Mouse (Mus musculus) midbrain, postnatal 0 days (tissue): ENCODE data around the gene Sell. TPM values are rescaled to one million over a fixed set of nuclear protein-coding genes. Genes with fewer than 3 reads are reported as not detected.
A peak's percentile ranks its signal among the peaks of the same experiment; 100 is the strongest.

Source experiments
- ATAC-seq: fragments of 200-750 bp; cut with Nextera tagmentation; 2 replicates; pipeline ENCODE4 v1.8.0; 2017; ENCODE audit warnings: moderate number of reproducible peaks, mild to moderate bottlenecking, moderate TSS enrichment, moderate library complexity; ENCODE audit not compliant: low FRiP score
- DNase-seq: peaks from one replicate; pipeline ENCODE4 v3.0.0-alpha.2; 2015; ENCODE audit warnings: low spot score
- H3K27ac ChIP-seq: fragments of 300-500 bp; sonication (generic); 2 replicates; pipeline ENCODE4 v1.5.1; 2014; ENCODE audit warnings: low read depth, mild to moderate bottlenecking, low read length, mixed read lengths
- H3K27me3 ChIP-seq: fragments of 300-500 bp; sonication (generic); 2 replicates; pipeline ENCODE4 v1.6.1; 2014; ENCODE audit warnings: low read length, control low read depth, mixed read lengths; ENCODE audit not compliant: insufficient read depth
- H3K36me3 ChIP-seq: fragments of 300-500 bp; sonication (generic); 2 replicates; pipeline ENCODE4 v1.6.1; 2014; ENCODE audit warnings: low read length, control low read depth, mixed read lengths; ENCODE audit not compliant: insufficient read depth
- H3K4me1 ChIP-seq: fragments of 300-500 bp; sonication (generic); 2 replicates; pipeline ENCODE4 v1.6.1; 2014; ENCODE audit warnings: mild to moderate bottlenecking, control low read depth, antibody characterized with exemption, low read length, mixed read lengths; ENCODE audit not compliant: insufficient read depth
- H3K4me2 ChIP-seq: fragments of 300-500 bp; sonication (generic); 2 replicates; pipeline ENCODE4 v1.6.1; 2014; ENCODE audit warnings: low read depth, mild to moderate bottlenecking, low read length, mixed read lengths; ENCODE audit not compliant: poor library complexity, severe bottlenecking
- H3K4me3 ChIP-seq: fragments of 300-500 bp; sonication (generic); 2 replicates; pipeline ENCODE4 v1.5.1; 2014; ENCODE audit warnings: low read depth, mild to moderate bottlenecking, low read length, moderate library complexity
- H3K9ac ChIP-seq: fragments of 300-500 bp; sonication (generic); replicated peaks from 2 replicates; pipeline ENCODE4 v1.6.1; 2014; ENCODE audit warnings: mild to moderate bottlenecking, low read length, moderate library complexity, mixed read lengths; ENCODE audit not compliant: poor library complexity, severe bottlenecking
- H3K9me3 ChIP-seq: fragments of 300-500 bp; sonication (generic); 2 replicates; pipeline ENCODE4 v1.6.1; 2016; ENCODE audit warnings: low read length, control low read depth
- CTCF ChIP-seq: IDR thresholded peaks from 2 replicates; pipeline ENCODE4 v1.5.1; 2016; ENCODE audit warnings: antibody characterized with exemption, mild to moderate bottlenecking
- WGBS: fragments of 180-500 bp; shearing (Covaris S2); extraction: QIAGEN DNeasy Blood & Tissue Kit; methylation state at CpG from one replicate; pipeline ENCODE4 v1.1.7; 2014; 5-methylcytosine and 5-hydroxymethylcytosine counted together
- polyA plus RNA-seq: library from polyadenylated mRNA; unstranded; fragments of >200 nt; fragmentation: Nextera tagmentation; extraction: Ambion mirVana; gene quantifications from 2 replicates; pipeline ENCODE4 v1.2.1, GENCODE M21; 2015
- total RNA-seq: library from RNA; depleted of rRNA; stranded (reverse); fragments of >200 nt; gene quantifications from 2 replicates; pipeline ENCODE4 v1.2.3, GENCODE M21; 2014

Sell gene
- total and polyA plus RNA-seq, 2 experiments from 2014 or later, result not detected

- H3K36me3 ChIP-seq, result no peaks in the 10 kb centered on the region
- no peak for ATAC-seq
- no peak overlapping the region for H3K4me3 ChIP-seq
- no peak overlapping the region for H3K27ac ChIP-seq
- 83% methylated on average over 3 of the region's 3 CpGs for WGBS
- no peak for TF ChIP-seq CTCF
- no peaks in the 10 kb centered on the region for H3K27me3 ChIP-seq
- no peak overlapping the region for H3K9ac ChIP-seq
- H3K4me1 ChIP-seq, result no peaks in the 10 kb centered on the region
- DNase-seq, result no peak
- no peak overlapping the region for H3K4me2 ChIP-seq
- H3K9me3 ChIP-seq, result no peaks in the 10 kb centered on the region
Observed at GRCm38 (mm10) chr1:164086797-164087196, 25.0 kb downstream of the Sell start.

GRCm38 (mm10) chr1:164087872-164088271, 26.1 kb downstream of the Sell start:
- no peak for ATAC-seq
- Histone ChIP-seq H3K27me3 (no peaks in the 10 kb centered on the region), H3K27ac (no peak overlapping the region), H3K4me2 (no peak overlapping the region), H3K9me3 (no peaks in the 10 kb centered on the region), H3K36me3 (no peaks in the 10 kb centered on the region), H3K4me1 (no peaks in the 10 kb centered on the region), H3K9ac (no peak overlapping the region), H3K4me3 (no peak overlapping the region)
- no peak for DNase-seq
- TF ChIP-seq CTCF, result no peak
- 94% methylated on average over 5 of the region's 5 CpGs for WGBS

GRCm38 (mm10) chr1:164096780-164097179, 35.0 kb downstream of the Sell start:
- WGBS, result 78% methylated on average over 6 of the region's 6 CpGs
- TF ChIP-seq CTCF, result no peak
- Histone ChIP-seq H3K9me3 (no peaks in the 10 kb centered on the region), H3K4me1 (no peaks in the 10 kb centered on the region), H3K9ac (no peak overlapping the region), H3K4me3 (no peak overlapping the region), H3K27me3 (no peaks in the 10 kb centered on the region), H3K4me2 (no peak overlapping the region), H3K36me3 (no peaks in the 10 kb centered on the region), H3K27ac (no peak overlapping the region)
- no peak for DNase-seq
- no peak for ATAC-seq

GRCm38 (mm10) chr1:164097911-164098310, 36.1 kb downstream of the Sell start:
- no peaks in the 10 kb centered on the region for H3K4me1 ChIP-seq
- no peak for DNase-seq
- 87% methylated on average over 2 of the region's 2 CpGs for WGBS
- no peak overlapping the region for H3K27ac ChIP-seq
- H3K9ac ChIP-seq, result no peak overlapping the region
- H3K4me2 ChIP-seq, result no peak overlapping the region
- H3K36me3 ChIP-seq, result no peaks in the 10 kb centered on the region
- H3K27me3 ChIP-seq, result no peaks in the 10 kb centered on the region
- no peaks in the 10 kb centered on the region for H3K9me3 ChIP-seq
- no peak for TF ChIP-seq CTCF
- H3K4me3 ChIP-seq, result no peak overlapping the region
- ATAC-seq, result no peak

- H3K36me3 ChIP-seq, result no peaks in the 10 kb centered on the region
- TF ChIP-seq CTCF, result no peak
- H3K9ac ChIP-seq, result no peak overlapping the region
- H3K27ac ChIP-seq, result no peak overlapping the region
- peak; percentile 24 for DNase-seq
- no peak for ATAC-seq
- no peaks in the 10 kb centered on the region for H3K9me3 ChIP-seq
- no peak overlapping the region for H3K4me3 ChIP-seq
- no peaks in the 10 kb centered on the region for H3K27me3 ChIP-seq
- no peak overlapping the region for H3K4me2 ChIP-seq
- H3K4me1 ChIP-seq, result no peaks in the 10 kb centered on the region
- WGBS, result 48% methylated on average over 2 of the region's 2 CpGs
Observed at GRCm38 (mm10) chr1:164098372-164098771, 36.6 kb downstream of the Sell start.

GRCm38 (mm10) chr1:164109763-164110162, 48.0 kb downstream of the Sell start:
- Histone ChIP-seq H3K4me3 (no peak overlapping the region), H3K4me2 (no peak overlapping the region), H3K4me1 (no peaks in the 10 kb centered on the region), H3K27ac (no peak overlapping the region), H3K36me3 (no peaks in the 10 kb centered on the region), H3K9ac (no peak overlapping the region), H3K27me3 (no peaks in the 10 kb centered on the region), H3K9me3 (no peaks in the 10 kb centered on the region)
- no peak for ATAC-seq
- DNase-seq, result no peak
- no peak for TF ChIP-seq CTCF
- 80% methylated on average over 2 of the region's 2 CpGs for WGBS
